Mouse (Mus musculus) kidney, adult 8-10 months (tissue): Measurements from ENCODE around the gene Ankrd12.

Experiments used
- DNase-seq, 2 experiments: peaks; one replicate each; pipeline ENCODE4 v3.0.0; 2022

Gene Ankrd12

GRCm38 (mm10) chr17:65929319-65929978, 147.4 kb downstream of the Ankrd12 start:
- DNase-seq = no peak

DNA sequence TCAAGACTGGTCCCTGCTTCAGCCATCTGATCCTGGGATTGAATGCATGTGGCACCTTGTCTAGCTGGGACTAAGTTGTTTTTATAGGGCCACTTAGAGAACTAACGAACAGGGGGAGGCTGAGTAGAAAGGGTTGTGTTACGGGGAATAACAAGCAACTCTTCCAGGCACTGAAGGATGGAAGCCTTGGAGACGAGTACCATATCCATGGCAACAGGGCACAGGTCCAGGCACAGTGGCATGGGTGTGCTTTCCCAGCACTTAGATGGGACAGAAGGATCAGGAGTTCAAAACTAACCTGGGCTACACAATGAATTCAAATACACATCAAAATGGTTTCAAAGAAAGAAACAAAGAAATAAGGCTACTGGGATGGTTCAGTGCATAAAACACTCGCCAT, 149.8 kb downstream of the Ankrd12 start:
- no peak for DNase-seq

DNA sequence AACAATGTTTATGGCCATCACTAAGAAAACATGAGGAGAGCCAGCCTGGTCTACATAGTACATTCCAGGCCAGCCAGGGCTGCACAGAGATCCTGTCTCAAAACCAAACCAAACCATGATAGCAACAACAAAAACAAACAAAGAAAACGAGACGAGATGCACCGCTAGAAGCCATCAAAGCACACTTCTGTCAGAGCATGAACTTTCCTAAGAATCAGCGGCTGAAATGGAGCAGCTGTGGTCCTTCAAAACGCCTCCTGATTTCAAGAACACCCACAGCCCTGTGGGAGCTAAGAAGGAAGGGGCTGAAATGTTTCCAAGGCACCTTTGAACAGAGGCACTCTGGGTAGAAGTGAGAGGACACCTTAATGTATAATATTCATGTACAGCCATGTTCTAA, 152.7 kb downstream of the Ankrd12 start:
- DNase-seq = no peak

- no peak for DNase-seq
Observed at GRCm38 (mm10) chr17:65921975-65922374, 154.9 kb downstream of the Ankrd12 start.

GRCm38 (mm10) chr17:65919235-65919634, 157.7 kb downstream of the Ankrd12 start:
- DNase-seq = no peak

GRCm38 (mm10) chr17:65916135-65916668, 160.7 kb downstream of the Ankrd12 start:
- peak; percentile 70 to 79 for DNase-seq
